Mouse (Mus musculus): ENCODE data around the gene Plpp7. TPM values are rescaled to one million over a fixed set of nuclear protein-coding genes. Genes with fewer than 3 reads are reported as not detected.

The Plpp7 gene
- 41.4 and 44.8 TPM in 2 replicates for polyA plus RNA-seq (2015; fragmentation: Nextera tagmentation; extraction: Ambion mirVana)

GRCm38 (mm10) chr2:32095351-32096121, at the start of gene Plpp7:
Gene Plpp7 (plus strand): TSS chr2:32095528.

GRCm38 (mm10) chr2:32084111-32084871, 11.0 kb upstream of the Plpp7 start, which contains the start of gene Fam78a:
Gene Fam78a (minus strand): TSS chr2:32084857.

GRCm38 (mm10) chr2:32150924-32151659, 55.8 kb downstream of the Plpp7 start, which contains the start of gene Prrc2b:
Gene Prrc2b (plus strand): TSS chr2:32151082.

Small RNA genes within 50 kb of the gene (microRNA-seq; reads per million reads assigned to microRNA genes)
- gene Mir7674: 0.30 to 0.42 reads per million in 2 experiments

Other genes with a start within 250 kb of the Plpp7 start
- not detected in 2 replicates for gene Fibcd1, start 249.5 kb upstream of the Plpp7 start, polyA plus RNA-seq (2015; fragmentation: Nextera tagmentation; extraction: Ambion mirVana)
- gene Lamc3, start 208.2 kb upstream of the Plpp7 start, polyA plus RNA-seq (2015; fragmentation: Nextera tagmentation; extraction: Ambion mirVana): 0.05 TPM in 1 of 2 replicates, not detected in the other
- 20.0 and 20.4 TPM in 2 replicates for gene Aif1l, start 145.4 kb upstream of the Plpp7 start, polyA plus RNA-seq (2015; fragmentation: Nextera tagmentation; extraction: Ambion mirVana)
- 27.9 and 31.4 TPM in 2 replicates for gene Nup214, start 121.1 kb upstream of the Plpp7 start, polyA plus RNA-seq (2015; fragmentation: Nextera tagmentation; extraction: Ambion mirVana)
- 7.5 and 8.2 TPM in 2 replicates for gene Fam78a, start 10.7 kb upstream of the Plpp7 start, polyA plus RNA-seq (2015; fragmentation: Nextera tagmentation; extraction: Ambion mirVana)
- gene Prrc2b, start 55.6 kb downstream of the Plpp7 start, polyA plus RNA-seq (2015; fragmentation: Nextera tagmentation; extraction: Ambion mirVana): 21.5 and 22.5 TPM in 2 replicates
- gene Pomt1, start 141.1 kb downstream of the Plpp7 start, polyA plus RNA-seq (2015; fragmentation: Nextera tagmentation; extraction: Ambion mirVana): 8.9 and 12.6 TPM in 2 replicates
- 29.8 and 49.7 TPM in 2 replicates for gene Uck1, start 164.6 kb downstream of the Plpp7 start, polyA plus RNA-seq (2015; fragmentation: Nextera tagmentation; extraction: Ambion mirVana)
- gene Golga2, start 191.9 kb downstream of the Plpp7 start, polyA plus RNA-seq (2015; fragmentation: Nextera tagmentation; extraction: Ambion mirVana): 24.9 and 25.5 TPM in 2 replicates
- 184 and 245 TPM in 2 replicates for gene Swi5, start 192.5 kb downstream of the Plpp7 start, polyA plus RNA-seq (2015; fragmentation: Nextera tagmentation; extraction: Ambion mirVana)